Mouse (Mus musculus) liver, postnatal 0 days (tissue): Measurements from ENCODE around the gene Slc22a12.

Experiments used
- CTCF ChIP-seq: sonication (generic); IDR thresholded peaks from 2 replicates; pipeline ENCODE4 v1.5.1; 2016; ENCODE audit warnings: antibody characterized with exemption, low read depth
- EP300 ChIP-seq: IDR thresholded peaks from 2 replicates; pipeline ENCODE4 v1.6.1; 2016; ENCODE audit warnings: antibody characterized with exemption, low read depth, mild to moderate bottlenecking

- no peak for TF ChIP-seq CTCF
- no peak for TF ChIP-seq EP300
These were observed 1.3 kb downstream of the Slc22a12 start for GRCm38 (mm10) chr19:6541521-6541920.
